Mouse (Mus musculus): ENCODE measurements at regions not wholly inside any gene's neighbourhood (a gene's known extent, or its start where the extent isn't known, plus 50 kb on each side); places are given as distances from the start of the nearest gene placed in this dataset.

DNA sequence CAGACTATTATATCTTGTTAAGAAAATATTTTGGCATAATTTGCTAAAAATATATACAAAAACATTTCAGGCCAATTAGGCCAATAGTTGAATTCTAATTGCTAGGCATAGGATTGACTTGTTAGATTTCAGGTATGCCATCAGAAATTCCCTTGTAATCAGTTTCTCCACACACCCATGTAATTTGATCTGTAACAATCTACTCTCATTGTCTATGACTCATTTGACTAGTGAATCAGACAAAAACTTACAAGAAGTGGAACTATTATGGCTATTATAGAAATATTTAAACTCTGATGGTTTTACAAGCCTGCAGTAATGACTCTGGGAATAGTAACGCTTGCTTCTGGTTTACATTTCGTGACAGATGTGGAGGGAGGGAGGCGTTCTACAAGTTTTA, 338.9 kb upstream of the Ptbp2 start:
- 43% methylated on average over 3 of the region's 3 CpGs for WGBS
- ATAC-seq (ENCODE audit: insufficient number of reproducible peaks, low FRiP score, low TSS enrichment, low read depth), result no peak
- H3K27ac ChIP-seq (replicated peaks), result no peak overlapping the region
- H3K4me3 ChIP-seq (replicated peaks), result no peak overlapping the region
- no peak overlapping the region for H3K9ac ChIP-seq
- H3K9me3 ChIP-seq (replicated peaks), result no peaks in the 10 kb centered on the region
- no peaks in the 10 kb centered on the region for H3K36me3 ChIP-seq
- H3K4me1 ChIP-seq, result no peaks in the 10 kb centered on the region
- no peaks in the 10 kb centered on the region for H3K27me3 ChIP-seq
- H3K4me2 ChIP-seq (replicated peaks), result no peak overlapping the region

DNA sequence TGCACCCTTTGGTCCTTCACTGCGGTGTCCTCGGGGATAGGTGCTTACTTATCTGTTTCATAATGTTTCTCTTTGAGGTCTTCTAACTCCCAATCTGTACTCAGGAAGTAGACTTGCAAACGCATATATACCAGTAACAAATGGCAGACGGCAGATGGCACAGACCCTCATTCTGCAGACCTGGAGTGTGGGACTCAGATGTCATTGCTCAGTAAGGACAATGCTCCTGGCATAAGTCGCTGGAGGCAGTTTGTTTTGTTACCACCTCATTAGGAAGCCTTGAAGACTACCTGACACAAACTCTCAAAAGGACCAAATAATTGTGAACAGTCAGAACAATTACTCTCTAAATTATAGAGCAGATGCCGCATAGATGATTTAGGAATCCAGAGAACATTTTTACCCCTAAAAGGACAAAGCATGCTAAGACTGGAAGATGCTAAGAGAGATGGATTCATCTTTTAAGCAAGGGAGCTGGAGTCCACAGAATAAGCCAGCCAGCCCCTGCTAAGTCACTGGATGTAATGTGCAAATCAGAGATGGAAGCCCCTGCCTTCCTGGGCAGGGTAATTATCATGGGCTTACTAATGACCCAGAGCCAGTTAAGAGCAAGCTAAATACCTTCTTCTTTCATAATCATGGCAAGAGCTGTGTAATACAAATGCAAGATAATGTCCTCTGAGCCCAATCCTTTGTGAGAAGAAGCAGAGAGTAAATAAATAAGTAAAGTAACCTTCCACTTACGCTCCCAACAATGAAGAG, 299.1 kb upstream of the Ptbp2 start:
- H3K27me3 ChIP-seq, result no peaks in the 10 kb centered on the region
- 76% methylated on average over 7 of the region's 7 CpGs for WGBS
- no peak overlapping the region for H3K4me3 ChIP-seq (replicated peaks)
- H3K9ac ChIP-seq, result no peak overlapping the region
- no peak overlapping the region for H3K27ac ChIP-seq (replicated peaks)
- no peak for ATAC-seq (ENCODE audit: insufficient number of reproducible peaks, low FRiP score, low TSS enrichment, low read depth)
- H3K4me1 ChIP-seq, result no peaks in the 10 kb centered on the region
- H3K4me2 ChIP-seq (replicated peaks), result no peak overlapping the region
- no peaks in the 10 kb centered on the region for H3K36me3 ChIP-seq
- no peaks in the 10 kb centered on the region for H3K9me3 ChIP-seq (replicated peaks)

DNA sequence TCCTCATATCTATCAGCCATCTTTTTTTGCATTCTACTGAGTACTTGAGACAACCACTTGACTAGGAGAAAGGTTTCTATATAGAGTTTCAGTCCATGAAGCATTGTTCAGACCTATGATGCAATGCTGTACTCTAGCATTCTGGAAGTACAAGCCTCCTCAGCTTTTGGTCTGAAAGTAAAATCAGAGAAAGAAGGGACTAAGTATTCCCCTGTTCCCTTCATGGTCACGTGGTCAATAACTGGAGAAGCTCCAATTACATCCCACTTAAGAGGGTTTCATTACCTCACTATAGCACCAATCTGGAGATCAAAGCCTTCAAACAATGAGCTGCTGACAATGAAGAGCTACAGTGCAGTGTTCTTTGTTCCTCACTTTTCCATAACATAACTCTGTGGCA, 289.3 kb upstream of the Ptbp2 start:
- Histone ChIP-seq H3K27ac (replicated peaks) (no peak overlapping the region), H3K4me3 (replicated peaks) (no peak overlapping the region), H3K4me1 (no peaks in the 10 kb centered on the region), H3K36me3 (no peaks in the 10 kb centered on the region), H3K27me3 (no peaks in the 10 kb centered on the region), H3K9ac (no peak overlapping the region), H3K9me3 (replicated peaks) (no peaks in the 10 kb centered on the region), H3K4me2 (replicated peaks) (no peak overlapping the region)
- WGBS, result 19% methylated on average over 1 of the region's 1 CpGs
- peak; percentile 34; the same call in 1 of the 2 replicates for ATAC-seq (ENCODE audit: insufficient number of reproducible peaks, low FRiP score, low TSS enrichment, low read depth)

DNA sequence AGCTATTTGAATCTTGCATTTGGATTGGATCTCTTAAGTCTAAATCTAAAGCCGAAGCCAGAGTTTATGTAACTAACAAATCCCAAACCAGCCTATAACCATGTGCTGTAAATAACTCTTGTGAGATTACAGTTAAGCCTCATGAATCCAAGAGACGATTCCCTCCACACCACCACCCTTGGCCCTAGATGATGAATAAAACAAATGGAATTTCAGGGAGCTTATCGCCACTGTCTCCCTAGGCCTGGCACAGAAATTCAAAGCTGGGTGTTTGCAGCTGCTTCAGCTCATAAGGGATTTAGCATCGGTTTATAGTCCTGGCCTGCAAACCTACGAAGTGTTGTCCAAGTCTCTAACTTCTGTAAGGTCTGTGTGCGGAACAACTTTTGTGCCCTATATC, 281.4 kb upstream of the Ptbp2 start:
- Histone ChIP-seq H3K9me3 (replicated peaks) (no peaks in the 10 kb centered on the region), H3K36me3 (no peaks in the 10 kb centered on the region), H3K27ac (replicated peaks) (no peak overlapping the region), H3K9ac (no peak overlapping the region), H3K4me2 (replicated peaks) (no peak overlapping the region), H3K4me1 (no peaks in the 10 kb centered on the region), H3K4me3 (replicated peaks) (no peak overlapping the region), H3K27me3 (no peaks in the 10 kb centered on the region)
- 70% methylated on average over 6 of the region's 6 CpGs for WGBS
- ATAC-seq (ENCODE audit: insufficient number of reproducible peaks, low FRiP score, low TSS enrichment, low read depth), result peak; percentile 43; the same call in 1 of the 2 replicates

DNA sequence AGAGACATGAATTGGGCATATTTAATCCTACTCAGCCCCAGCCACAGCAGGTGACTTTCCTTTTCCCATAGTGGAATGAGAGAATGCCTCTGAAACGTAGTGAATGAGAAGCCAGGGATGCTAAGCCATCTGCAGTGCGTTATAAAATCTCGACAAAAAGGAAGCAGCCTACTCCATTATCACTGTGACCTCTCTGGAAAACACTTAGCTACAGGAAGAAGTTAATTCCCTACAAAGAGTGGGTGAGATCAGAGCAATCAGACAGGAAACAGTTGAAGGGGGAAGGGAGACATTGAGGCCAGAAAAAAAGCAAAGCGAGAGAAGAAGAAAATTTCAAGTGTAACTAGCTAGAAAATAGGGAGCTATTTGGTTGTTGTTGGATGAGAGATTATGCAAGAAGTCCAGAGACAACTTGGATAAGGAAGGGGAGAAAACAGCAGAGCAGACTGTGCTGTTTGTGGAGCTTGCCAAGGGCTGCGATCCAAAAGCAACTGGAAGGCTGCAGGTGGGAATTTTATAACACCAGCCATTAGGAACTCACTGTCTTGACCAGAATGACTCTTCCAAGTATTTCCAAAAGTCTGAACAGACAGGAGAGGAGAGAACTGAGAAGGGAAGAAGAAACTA, 280.7 kb upstream of the Ptbp2 start:
- no peak for ATAC-seq (ENCODE audit: insufficient number of reproducible peaks, low FRiP score, low TSS enrichment, low read depth)
- WGBS, result 35% methylated on average over 5 of the region's 5 CpGs

DNA sequence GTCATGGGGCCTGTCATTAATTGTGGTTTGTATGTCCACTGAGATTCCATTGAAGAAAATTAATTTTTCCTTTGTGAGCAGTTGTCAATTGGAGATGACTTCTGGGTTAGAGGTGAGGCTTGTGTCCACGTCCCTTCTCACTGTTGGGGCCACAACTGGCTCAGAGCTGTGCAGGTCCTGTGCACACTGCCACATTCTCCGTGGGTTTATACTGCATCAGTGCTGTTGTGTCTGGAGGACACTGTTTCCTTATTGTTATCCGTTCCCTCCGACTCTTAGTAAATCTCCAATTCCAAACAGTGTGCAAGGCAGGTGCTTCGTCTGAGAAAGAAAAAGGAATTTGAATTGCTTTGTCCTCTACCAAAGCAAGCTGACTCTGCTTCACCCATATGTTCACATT, 278.0 kb upstream of the Ptbp2 start:
- H3K9me3 ChIP-seq (replicated peaks), result no peaks in the 10 kb centered on the region
- ATAC-seq (ENCODE audit: insufficient number of reproducible peaks, low FRiP score, low TSS enrichment, low read depth), result no peak
- WGBS, result 80% methylated on average over 5 of the region's 5 CpGs
- H3K36me3 ChIP-seq, result no peaks in the 10 kb centered on the region
- H3K9ac ChIP-seq, result no peak overlapping the region
- H3K4me2 ChIP-seq (replicated peaks), result no peak overlapping the region
- H3K27me3 ChIP-seq, result no peaks in the 10 kb centered on the region
- 0 out of 2 replicates have a peak, but pooled peaks cover 4% of the 10 kb centered on the region for H3K4me1 ChIP-seq
- H3K4me3 ChIP-seq (replicated peaks), result no peak overlapping the region
- H3K27ac ChIP-seq (replicated peaks), result no peak overlapping the region

More for the DNA sequence above, 280.7 kb upstream of the Ptbp2 start:
- H3K9me3 ChIP-seq (replicated peaks), result no peaks in the 10 kb centered on the region
- no peaks in the 10 kb centered on the region for H3K36me3 ChIP-seq
- H3K27ac ChIP-seq (replicated peaks), result no peak overlapping the region
- H3K9ac ChIP-seq, result no peak overlapping the region
- no peaks in the 10 kb centered on the region for H3K27me3 ChIP-seq
- no peak overlapping the region for H3K4me2 ChIP-seq (replicated peaks)
- 0 out of 2 replicates have a peak, but pooled peaks cover 4% of the 10 kb centered on the region for H3K4me1 ChIP-seq
- no peak overlapping the region for H3K4me3 ChIP-seq (replicated peaks)

DNA sequence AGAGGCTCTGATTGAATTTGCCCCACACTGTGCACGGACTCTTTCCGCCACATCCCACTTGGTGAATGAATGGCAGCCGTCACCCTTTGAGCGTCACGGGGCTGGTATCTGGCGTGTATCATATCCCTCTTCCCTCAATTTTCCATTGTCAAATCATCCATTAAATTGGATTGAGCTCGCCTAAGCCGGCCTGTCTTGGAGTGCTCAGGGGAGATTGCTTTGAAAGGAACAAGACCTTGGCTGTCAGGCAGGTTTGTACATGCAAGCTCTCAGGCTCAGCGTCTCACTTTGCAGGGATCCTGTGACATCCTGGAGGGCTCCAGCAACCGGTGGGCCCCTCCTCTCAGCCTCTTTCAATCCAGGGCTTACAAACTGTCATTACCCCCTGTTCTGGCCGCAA, 275.7 kb upstream of the Ptbp2 start:
- no peaks in the 10 kb centered on the region for H3K9me3 ChIP-seq (replicated peaks)
- no peaks in the 10 kb centered on the region for H3K36me3 ChIP-seq
- 0 out of 2 replicates have a peak, but pooled peaks have one; percentile 15 for ATAC-seq (ENCODE audit: insufficient number of reproducible peaks, low FRiP score, low TSS enrichment, low read depth)
- H3K9ac ChIP-seq, result no peak overlapping the region
- WGBS, result 34% methylated on average over 11 of the region's 11 CpGs
- H3K27me3 ChIP-seq, result no peaks in the 10 kb centered on the region
- 0 out of 2 replicates have a peak, but pooled peaks cover 4% of the 10 kb centered on the region for H3K4me1 ChIP-seq
- no peak overlapping the region for H3K4me3 ChIP-seq (replicated peaks)
- no peak overlapping the region for H3K27ac ChIP-seq (replicated peaks)
- peak overlapping the region; percentile 17; the same call in 1 of the 2 replicates for H3K4me2 ChIP-seq (replicated peaks)

DNA sequence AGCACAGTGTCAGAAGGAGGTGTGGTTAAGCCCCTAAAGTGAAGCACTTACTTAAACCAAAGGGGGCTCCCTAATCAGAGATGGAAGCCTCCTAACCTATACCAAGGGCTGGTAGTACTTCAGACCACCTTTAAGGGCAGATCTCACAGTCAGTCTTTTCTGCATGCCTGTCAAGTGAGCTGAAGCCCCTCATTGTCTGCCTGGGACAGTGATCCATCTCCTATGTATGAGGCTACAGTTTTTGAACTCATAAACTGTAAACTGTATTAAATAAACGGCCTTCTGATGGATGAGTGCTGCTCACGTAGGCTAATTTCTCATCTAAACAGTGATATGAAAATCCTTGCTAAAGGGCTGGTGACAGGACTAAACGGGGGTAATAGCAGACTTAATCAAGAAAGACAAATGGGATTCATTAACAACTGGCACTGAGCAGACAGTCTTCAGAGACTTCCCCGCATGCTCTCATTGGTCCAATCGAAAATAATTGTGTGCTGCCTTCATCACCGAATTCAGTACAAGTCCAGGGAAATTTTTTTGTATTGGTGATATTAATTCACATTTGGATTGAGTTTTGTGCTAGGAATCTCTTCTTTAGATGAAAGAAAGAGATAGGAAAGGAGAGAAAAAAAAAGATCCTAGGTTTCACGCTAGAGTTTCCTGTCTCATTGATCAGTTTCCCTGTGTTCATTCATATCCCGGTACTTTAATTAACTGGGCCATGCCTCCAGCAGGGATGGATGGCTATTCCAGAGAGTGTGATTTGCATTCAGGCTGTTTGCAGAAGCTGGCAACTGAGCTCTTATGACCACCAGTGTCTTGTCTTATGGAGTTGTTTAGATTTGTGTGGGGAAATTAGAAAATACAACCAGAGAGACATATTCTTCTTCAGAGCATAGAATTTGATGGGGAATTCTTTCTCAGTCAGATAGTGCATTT, 271.2 kb upstream of the Ptbp2 start:
- H3K36me3 ChIP-seq, result no peaks in the 10 kb centered on the region
- no peaks in the 10 kb centered on the region for H3K27me3 ChIP-seq
- 48% methylated on average over 8 of the region's 8 CpGs for WGBS
- no peak overlapping the region for H3K4me3 ChIP-seq (replicated peaks)
- no peak overlapping the region for H3K4me2 ChIP-seq (replicated peaks)
- H3K9ac ChIP-seq, result no peak overlapping the region
- 0 out of 2 replicates have a peak, but pooled peaks cover 4% of the 10 kb centered on the region for H3K4me1 ChIP-seq
- no peaks in the 10 kb centered on the region for H3K9me3 ChIP-seq (replicated peaks)
- ATAC-seq (ENCODE audit: insufficient number of reproducible peaks, low FRiP score, low TSS enrichment, low read depth), result no peak
- no peak overlapping the region for H3K27ac ChIP-seq (replicated peaks)

DNA sequence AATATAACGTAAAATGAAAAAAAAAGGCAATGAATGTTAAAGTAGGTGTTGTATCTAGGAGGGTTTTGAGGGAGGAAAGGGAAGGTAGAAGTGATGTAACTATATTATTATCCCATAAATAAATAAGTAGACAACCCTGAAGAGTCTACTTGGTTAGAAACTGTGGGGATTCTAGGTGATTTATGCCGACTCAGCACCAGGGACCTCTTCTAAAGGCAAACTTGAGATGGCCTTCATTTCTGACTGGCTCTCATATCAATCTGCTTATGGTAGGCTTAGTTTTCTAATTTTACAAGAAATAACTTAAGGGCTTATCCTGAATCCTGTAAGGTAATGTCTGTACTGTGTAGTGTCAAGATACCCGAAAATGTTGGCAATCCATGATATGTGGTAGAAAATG, 263.0 kb upstream of the Ptbp2 start:
- Histone ChIP-seq H3K27ac (replicated peaks) (no peak overlapping the region), H3K27me3 (no peaks in the 10 kb centered on the region), H3K4me3 (replicated peaks) (no peak overlapping the region), H3K36me3 (no peaks in the 10 kb centered on the region), H3K9me3 (replicated peaks) (no peaks in the 10 kb centered on the region), H3K4me2 (replicated peaks) (no peak overlapping the region), H3K9ac (no peak overlapping the region), H3K4me1 (no peaks in the 10 kb centered on the region)
- no peak for ATAC-seq (ENCODE audit: insufficient number of reproducible peaks, low FRiP score, low TSS enrichment, low read depth)
- WGBS, result 95% methylated on average over 3 of the region's 3 CpGs

DNA sequence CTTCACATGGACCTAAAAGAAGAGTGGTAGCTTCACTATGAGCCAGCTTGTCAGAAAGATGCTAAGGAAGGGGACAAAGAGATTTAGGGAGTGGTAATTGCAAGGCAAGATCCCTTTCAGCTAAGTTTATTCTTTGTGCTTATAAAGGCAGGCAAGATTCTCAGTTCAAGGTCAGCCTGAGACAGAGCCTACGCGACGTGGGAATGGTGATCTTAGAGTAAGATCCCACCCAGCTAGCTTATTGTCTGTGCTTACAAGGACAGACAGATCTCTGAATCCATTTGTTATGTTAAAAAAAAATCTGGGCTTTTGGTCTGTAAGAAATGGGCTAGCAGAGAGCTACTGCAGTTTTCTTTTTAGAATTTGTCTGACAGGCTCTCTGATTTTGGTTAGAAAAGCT, 253.3 kb upstream of the Ptbp2 start:
- Histone ChIP-seq H3K27me3 (no peaks in the 10 kb centered on the region), H3K36me3 (no peaks in the 10 kb centered on the region), H3K27ac (replicated peaks) (no peak overlapping the region), H3K4me3 (replicated peaks) (no peak overlapping the region), H3K4me2 (replicated peaks) (no peak overlapping the region), H3K4me1 (no peaks in the 10 kb centered on the region), H3K9ac (no peak overlapping the region), H3K9me3 (replicated peaks) (no peaks in the 10 kb centered on the region)
- ATAC-seq (ENCODE audit: insufficient number of reproducible peaks, low FRiP score, low TSS enrichment, low read depth), result no peak
- 95% methylated on average over 3 of the region's 3 CpGs for WGBS
